Mouse (Mus musculus) neural tube, embryonic 15.5 days (tissue): ENCODE data around the gene Tbxas1. TPM values are rescaled to one million over a fixed set of nuclear protein-coding genes. Genes with fewer than 3 reads are reported as not detected.

Experiments used
- ATAC-seq: fragments of 200-750 bp; cut with Nextera tagmentation; 2 replicates; pipeline ENCODE4 v1.8.0; 2017; ENCODE audit warnings: mild to moderate bottlenecking, moderate TSS enrichment, moderate library complexity; ENCODE audit not compliant: low FRiP score
- H3K27ac ChIP-seq: fragments of 300-500 bp; sonication (generic); replicated peaks from 2 replicates; pipeline ENCODE4 v1.5.1; 2015; ENCODE audit warnings: mild to moderate bottlenecking, inconsistent platforms
- H3K27me3 ChIP-seq: fragments of 300-500 bp; sonication (generic); replicated peaks from 2 replicates; pipeline ENCODE4 v1.6.1; 2015; ENCODE audit warnings: inconsistent platforms
- H3K36me3 ChIP-seq: fragments of 300-500 bp; sonication (generic); 2 replicates; pipeline ENCODE4 v1.6.1; 2015; ENCODE audit warnings: inconsistent platforms
- H3K4me1 ChIP-seq: fragments of 300-500 bp; sonication (generic); 2 replicates; pipeline ENCODE4 v1.6.1; 2015; ENCODE audit warnings: inconsistent platforms
- H3K4me2 ChIP-seq: fragments of 300-500 bp; sonication (generic); 2 replicates; pipeline ENCODE4 v1.6.1; 2015; ENCODE audit warnings: inconsistent platforms, mild to moderate bottlenecking, moderate library complexity
- H3K4me3 ChIP-seq: fragments of 300-500 bp; sonication (generic); replicated peaks from 2 replicates; pipeline ENCODE4 v1.5.1; 2015; ENCODE audit warnings: mild to moderate bottlenecking, inconsistent platforms
- H3K9ac ChIP-seq: fragments of 300-500 bp; sonication (generic); replicated peaks from 2 replicates; pipeline ENCODE4 v1.6.1; 2015; ENCODE audit warnings: mild to moderate bottlenecking, inconsistent platforms
- H3K9me3 ChIP-seq: fragments of 300-500 bp; sonication (generic); replicated peaks from 2 replicates; pipeline ENCODE4 v1.6.1; 2016; ENCODE audit warnings: inconsistent platforms
- WGBS: fragments of 180-500 bp; shearing (Covaris S2); methylation state at CpG from one replicate; pipeline ENCODE4 v1.1.7; 2015; ENCODE audit warnings: mixed read lengths; 5-methylcytosine and 5-hydroxymethylcytosine counted together
- polyA plus RNA-seq: library from polyadenylated mRNA; unstranded; fragments of >200 nt; fragmentation: Nextera tagmentation; extraction: Ambion mirVana; gene quantifications from 2 replicates; pipeline ENCODE4 v1.2.1, GENCODE M21; 2015

Gene Tbxas1
- polyA plus RNA-seq, 1 experiment from 2014 or later, result 2.4 TPM

- no peaks in the 10 kb centered on the region for H3K27me3 ChIP-seq
- H3K4me2 ChIP-seq, result no peak overlapping the region
- H3K27ac ChIP-seq, result no peak overlapping the region
- H3K9ac ChIP-seq, result no peak overlapping the region
- H3K9me3 ChIP-seq, result no peaks in the 10 kb centered on the region
- H3K4me1 ChIP-seq, result peaks cover 9% of the 10 kb centered on the region; the same call in 1 of the 2 replicates
- H3K36me3 ChIP-seq, result no peaks in the 10 kb centered on the region
- WGBS, result 82% methylated on average over 4 of the region's 4 CpGs
- ATAC-seq, result no peak
- H3K4me3 ChIP-seq, result no peak overlapping the region
These were observed 107.5 kb downstream of the Tbxas1 start for GRCm38 (mm10) chr6:38982656-38983055.

GRCm38 (mm10) chr6:38983060-38983459 is 107.9 kb downstream of the Tbxas1 start:
- no peak overlapping the region for H3K27ac ChIP-seq
- H3K36me3 ChIP-seq, result no peaks in the 10 kb centered on the region
- no peak overlapping the region for H3K9ac ChIP-seq
- WGBS, result 70% methylated on average over 7 of the region's 7 CpGs
- peaks cover 9% of the 10 kb centered on the region; the same call in 1 of the 2 replicates for H3K4me1 ChIP-seq
- no peak overlapping the region for H3K4me2 ChIP-seq
- ATAC-seq, result no peak
- no peaks in the 10 kb centered on the region for H3K27me3 ChIP-seq
- H3K9me3 ChIP-seq, result no peaks in the 10 kb centered on the region
- H3K4me3 ChIP-seq, result no peak overlapping the region

- 88% methylated on average over 2 of the region's 2 CpGs for whole genome bisulfite sequencing
- ATAC-seq, result no peak
- H3K4me2 ChIP-seq, result no peak overlapping the region
- H3K9ac ChIP-seq, result no peak overlapping the region
- no peaks in the 10 kb centered on the region for H3K9me3 ChIP-seq
- H3K4me3 ChIP-seq, result no peak overlapping the region
- H3K4me1 ChIP-seq, result peaks cover 9% of the 10 kb centered on the region; the same call in 1 of the 2 replicates
- H3K27me3 ChIP-seq, result no peaks in the 10 kb centered on the region
- no peak overlapping the region for H3K27ac ChIP-seq
- H3K36me3 ChIP-seq, result no peaks in the 10 kb centered on the region
These were observed 109.4 kb downstream of the Tbxas1 start for GRCm38 (mm10) chr6:38984626-38985025.

GRCm38 (mm10) chr6:38986641-38987040 is 111.4 kb downstream of the Tbxas1 start:
- 51% methylated on average over 10 of the region's 10 CpGs for WGBS
- no peak overlapping the region for H3K9ac ChIP-seq
- H3K9me3 ChIP-seq, result no peaks in the 10 kb centered on the region
- H3K4me3 ChIP-seq, result no peak overlapping the region
- H3K27ac ChIP-seq, result no peak overlapping the region
- H3K4me2 ChIP-seq, result no peak overlapping the region
- ATAC-seq, result no peak
- no peaks in the 10 kb centered on the region for H3K36me3 ChIP-seq
- peaks cover 9% of the 10 kb centered on the region; the same call in 1 of the 2 replicates for H3K4me1 ChIP-seq
- no peaks in the 10 kb centered on the region for H3K27me3 ChIP-seq

GRCm38 (mm10) chr6:38992016-38992415 is 116.8 kb downstream of the Tbxas1 start:
- 55% methylated on average over 4 of the region's 4 CpGs for WGBS
- ATAC-seq, result no peak
- H3K9me3 ChIP-seq, result no peaks in the 10 kb centered on the region
- H3K4me1 ChIP-seq, result 0 out of 2 replicates have a peak, but pooled peaks cover under 1% of the 10 kb centered on the region
- H3K9ac ChIP-seq, result no peak overlapping the region
- no peaks in the 10 kb centered on the region for H3K36me3 ChIP-seq
- no peak overlapping the region for H3K4me3 ChIP-seq
- H3K27ac ChIP-seq, result no peak overlapping the region
- H3K4me2 ChIP-seq, result no peak overlapping the region
- no peaks in the 10 kb centered on the region for H3K27me3 ChIP-seq

GRCm38 (mm10) chr6:38995774-38996173 is 120.6 kb downstream of the Tbxas1 start:
- 88% methylated on average over 3 of the region's 3 CpGs for WGBS

GRCm38 (mm10) chr6:38997838-38998237 is 122.6 kb downstream of the Tbxas1 start:
- no peak overlapping the region for H3K9ac ChIP-seq
- no peak overlapping the region for H3K4me3 ChIP-seq
- H3K27me3 ChIP-seq, result no peaks in the 10 kb centered on the region
- H3K4me2 ChIP-seq, result no peak overlapping the region
- H3K36me3 ChIP-seq, result no peaks in the 10 kb centered on the region
- H3K4me1 ChIP-seq, result no peaks in the 10 kb centered on the region
- H3K9me3 ChIP-seq, result no peaks in the 10 kb centered on the region
- ATAC-seq, result no peak
- no peak overlapping the region for H3K27ac ChIP-seq
- WGBS, result 80% methylated on average over 4 of the region's 4 CpGs

More at GRCm38 (mm10) chr6:38995774-38996173, 120.6 kb downstream of the Tbxas1 start:
- Histone ChIP-seq H3K9me3 (no peaks in the 10 kb centered on the region), H3K27me3 (no peaks in the 10 kb centered on the region), H3K36me3 (no peaks in the 10 kb centered on the region), H3K27ac (no peak overlapping the region), H3K4me2 (no peak overlapping the region), H3K4me1 (no peaks in the 10 kb centered on the region), H3K4me3 (no peak overlapping the region), H3K9ac (no peak overlapping the region)
- ATAC-seq, result no peak

- Histone ChIP-seq H3K36me3 (no peaks in the 10 kb centered on the region), H3K4me2 (no peak overlapping the region), H3K27ac (no peak overlapping the region), H3K27me3 (no peaks in the 10 kb centered on the region), H3K4me1 (peaks cover 28% of the 10 kb centered on the region), H3K9me3 (no peaks in the 10 kb centered on the region), H3K4me3 (no peak overlapping the region), H3K9ac (no peak overlapping the region)
- 78% methylated on average over 7 of the region's 7 CpGs for WGBS
- no peak for ATAC-seq
These were observed 127.9 kb downstream of the Tbxas1 start for GRCm38 (mm10) chr6:39003126-39003525.

GRCm38 (mm10) chr6:39004003-39004473 is 128.8 kb downstream of the Tbxas1 start:
- ATAC-seq, result no peak
- 83% methylated on average over 12 of the region's 12 CpGs for WGBS
- Histone ChIP-seq H3K9me3 (no peaks in the 10 kb centered on the region), H3K27ac (no peak overlapping the region), H3K27me3 (no peaks in the 10 kb centered on the region), H3K36me3 (no peaks in the 10 kb centered on the region), H3K4me1 (peaks cover 28% of the 10 kb centered on the region), H3K4me3 (no peak overlapping the region), H3K4me2 (no peak overlapping the region), H3K9ac (no peak overlapping the region)

- WGBS, result 37% methylated on average over 20 of the region's 20 CpGs
- Histone ChIP-seq H3K27me3 (no peaks in the 10 kb centered on the region), H3K4me2 (peak overlapping the region; percentile 11; the same call in 1 of the 2 replicates), H3K9ac (no peak overlapping the region), H3K27ac (peak overlapping the region; percentile 67), H3K36me3 (no peaks in the 10 kb centered on the region), H3K4me1 (peaks cover 28% of the 10 kb centered on the region), H3K9me3 (no peaks in the 10 kb centered on the region), H3K4me3 (no peak overlapping the region)
- ATAC-seq, result peak; percentile 50; the same call in 1 of the 2 replicates
These were observed 130.2 kb downstream of the Tbxas1 start for GRCm38 (mm10) chr6:39005267-39005944.

GRCm38 (mm10) chr6:39005945-39006572 is 130.9 kb downstream of the Tbxas1 start:
- no peak overlapping the region for H3K9ac ChIP-seq
- H3K4me2 ChIP-seq, result no peak overlapping the region
- peak; percentile 72 for ATAC-seq

GRCm38 (mm10) chr6:39007223-39007622 is 132.0 kb downstream of the Tbxas1 start:
- no peak overlapping the region for H3K4me3 ChIP-seq
- H3K27me3 ChIP-seq, result no peaks in the 10 kb centered on the region
- ATAC-seq, result no peak
- H3K27ac ChIP-seq, result 0 out of 2 replicates have a peak overlapping the region, but pooled peaks have one; percentile 33
- H3K9me3 ChIP-seq, result no peaks in the 10 kb centered on the region
- no peak overlapping the region for H3K4me2 ChIP-seq
- 80% methylated on average over 5 of the region's 5 CpGs for WGBS
- H3K36me3 ChIP-seq, result no peaks in the 10 kb centered on the region
- peaks cover 28% of the 10 kb centered on the region for H3K4me1 ChIP-seq
- H3K9ac ChIP-seq, result no peak overlapping the region

More at GRCm38 (mm10) chr6:39005945-39006572, 130.9 kb downstream of the Tbxas1 start:
- Histone ChIP-seq H3K4me1 (peaks cover 28% of the 10 kb centered on the region), H3K27ac (peak overlapping the region; percentile 67), H3K9me3 (no peaks in the 10 kb centered on the region), H3K4me3 (no peak overlapping the region), H3K27me3 (no peaks in the 10 kb centered on the region), H3K36me3 (no peaks in the 10 kb centered on the region)
- WGBS, result 29% methylated on average over 5 of the region's 5 CpGs
